Mouse (Mus musculus) stomach, embryonic 15.5 days (tissue): ENCODE results near the gene Guk1. TPM values are rescaled to one million over a fixed set of nuclear protein-coding genes. Genes with fewer than 3 reads are reported as not detected.

Experiments
- ATAC-seq: fragments of 200-750 bp; cut with Nextera tagmentation; 2 replicates; pipeline ENCODE4 v1.8.0; 2017; ENCODE audit warnings: low read depth, moderate number of reproducible peaks, moderate TSS enrichment; ENCODE audit not compliant: insufficient read depth, low FRiP score
- H3K27ac ChIP-seq: fragments of 300-500 bp; sonication (generic); 2 replicates; pipeline ENCODE4 v1.5.1; 2015; ENCODE audit warnings: mild to moderate bottlenecking, inconsistent platforms
- H3K27me3 ChIP-seq: fragments of 300-500 bp; sonication (generic); replicated peaks from 2 replicates; pipeline ENCODE4 v1.6.1; 2015; ENCODE audit warnings: inconsistent platforms
- H3K36me3 ChIP-seq: fragments of 300-500 bp; sonication (generic); 2 replicates; pipeline ENCODE4 v1.6.1; 2015; ENCODE audit warnings: inconsistent platforms
- H3K4me1 ChIP-seq: fragments of 300-500 bp; sonication (generic); 2 replicates; pipeline ENCODE4 v1.6.1; 2015; ENCODE audit warnings: inconsistent platforms
- H3K4me2 ChIP-seq: fragments of 300-500 bp; sonication (generic); 2 replicates; pipeline ENCODE4 v1.6.1; 2015; ENCODE audit warnings: mild to moderate bottlenecking, inconsistent platforms
- H3K4me3 ChIP-seq: fragments of 300-500 bp; sonication (generic); replicated peaks from 2 replicates; pipeline ENCODE4 v1.5.1; 2015; ENCODE audit warnings: inconsistent platforms
- H3K9ac ChIP-seq: fragments of 300-500 bp; sonication (generic); 2 replicates; pipeline ENCODE4 v1.6.1; 2015; ENCODE audit warnings: inconsistent platforms
- H3K9me3 ChIP-seq: fragments of 300-500 bp; sonication (generic); 2 replicates; pipeline ENCODE4 v1.6.1; 2016; ENCODE audit warnings: inconsistent platforms
- WGBS: fragments of 180-500 bp; shearing (Covaris S2); methylation state at CpG from one replicate; pipeline ENCODE4 v1.1.7; 2015; 5-methylcytosine and 5-hydroxymethylcytosine counted together
- polyA plus RNA-seq: library from polyadenylated mRNA; unstranded; fragments of >200 nt; fragmentation: Nextera tagmentation; extraction: Ambion mirVana; gene quantifications from 2 replicates; pipeline ENCODE4 v1.2.1, GENCODE M21; 2015

Gene Guk1
- polyA plus RNA-seq, 1 experiment from 2014 or later = 115 TPM

DNA sequence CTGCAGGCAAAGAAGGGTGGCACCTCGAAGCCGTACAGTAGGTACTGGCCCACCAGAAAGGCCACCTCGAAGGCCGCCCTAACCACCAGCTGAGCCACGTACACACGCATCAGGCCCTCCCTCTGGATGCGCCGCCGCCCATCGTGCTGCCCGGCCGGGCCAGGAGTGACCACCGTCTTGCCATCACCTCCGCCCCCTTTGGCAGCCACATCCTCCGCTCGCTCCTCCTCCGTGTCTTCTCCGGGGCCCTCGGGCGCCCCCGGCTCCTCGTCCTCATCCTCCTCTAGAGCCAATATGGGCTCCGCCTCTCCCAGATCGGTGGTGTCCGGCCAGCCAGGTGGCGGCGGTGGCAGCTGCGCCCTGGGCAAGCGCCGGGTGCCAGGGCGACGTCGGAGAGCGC lies 15.1 kb downstream of the Guk1 start:
- Histone ChIP-seq H3K9me3 (no peaks in the 10 kb centered on the region), H3K27me3 (peaks cover 57% of the 10 kb centered on the region), H3K27ac (no peak overlapping the region), H3K4me1 (peaks cover 9% of the 10 kb centered on the region), H3K9ac (no peak overlapping the region), H3K4me2 (peak overlapping the region; percentile 45), H3K36me3 (no peaks in the 10 kb centered on the region), H3K4me3 (peak overlapping the region; percentile 24; the same call in 1 of the 2 replicates)
- WGBS = 9% methylated on average over 34 of the region's 34 CpGs
- no peak for ATAC-seq

- Histone ChIP-seq H3K27ac (no peak overlapping the region), H3K36me3 (no peaks in the 10 kb centered on the region), H3K4me1 (peaks cover 9% of the 10 kb centered on the region), H3K9me3 (no peaks in the 10 kb centered on the region), H3K27me3 (peaks cover 57% of the 10 kb centered on the region), H3K4me3 (peak overlapping the region; percentile 24), H3K4me2 (peak overlapping the region; percentile 45), H3K9ac (no peak overlapping the region)
- 2% methylated on average over 46 of the region's 48 CpGs for WGBS
- peak; percentile 15; the same call in 1 of the 2 replicates for ATAC-seq
Measured at GRCm38 (mm10) chr11:59176475-59176874, 15.5 kb downstream of the Guk1 start.

GRCm38 (mm10) chr11:59174189-59174838 lies 17.7 kb downstream of the Guk1 start:
- 53% methylated on average over 6 of the region's 6 CpGs for WGBS
- H3K4me2 ChIP-seq = no peak overlapping the region
- no peak overlapping the region for H3K9ac ChIP-seq
- no peaks in the 10 kb centered on the region for H3K9me3 ChIP-seq
- H3K4me1 ChIP-seq = peaks cover 9% of the 10 kb centered on the region
- no peak for ATAC-seq
- no peaks in the 10 kb centered on the region for H3K36me3 ChIP-seq
- peaks cover 54% of the 10 kb centered on the region for H3K27me3 ChIP-seq
- no peak overlapping the region for H3K27ac ChIP-seq
- H3K4me3 ChIP-seq = no peak overlapping the region

DNA sequence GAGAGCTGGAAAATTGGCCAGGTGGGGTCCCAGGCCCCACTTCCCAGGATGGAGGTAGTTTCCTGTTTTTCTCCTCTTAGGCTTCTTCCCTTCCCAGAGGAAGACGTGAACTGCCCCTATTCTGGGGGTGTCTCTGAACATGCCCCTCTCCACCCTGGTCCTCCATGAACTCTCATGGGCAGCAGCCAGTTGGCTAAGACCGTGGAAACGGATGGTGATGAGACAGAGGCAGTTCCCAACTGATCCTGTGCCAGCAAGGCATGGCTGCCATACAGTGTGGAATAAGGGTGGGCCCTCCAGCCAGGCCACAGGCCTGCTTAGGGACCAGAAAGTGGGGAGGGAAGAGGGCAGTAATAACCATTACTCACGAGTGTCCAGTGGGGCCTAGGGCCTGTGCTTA lies 21.5 kb downstream of the Guk1 start:
- no peak overlapping the region for H3K9ac ChIP-seq
- no peaks in the 10 kb centered on the region for H3K36me3 ChIP-seq
- H3K27ac ChIP-seq = no peak overlapping the region
- no peaks in the 10 kb centered on the region for H3K9me3 ChIP-seq
- H3K27me3 ChIP-seq = peaks cover 16% of the 10 kb centered on the region
- ATAC-seq = no peak
- no peak overlapping the region for H3K4me3 ChIP-seq
- no peaks in the 10 kb centered on the region for H3K4me1 ChIP-seq
- no peak overlapping the region for H3K4me2 ChIP-seq
- WGBS = 80% methylated on average over 4 of the region's 4 CpGs

- no peaks in the 10 kb centered on the region for H3K36me3 ChIP-seq
- no peak overlapping the region for H3K4me3 ChIP-seq
- no peak overlapping the region for H3K27ac ChIP-seq
- no peak overlapping the region for H3K9ac ChIP-seq
- ATAC-seq = no peak
- H3K4me2 ChIP-seq = no peak overlapping the region
- no peaks in the 10 kb centered on the region for H3K9me3 ChIP-seq
- H3K4me1 ChIP-seq = no peaks in the 10 kb centered on the region
- H3K27me3 ChIP-seq = peaks cover 9% of the 10 kb centered on the region
- 55% methylated on average over 3 of the region's 3 CpGs for WGBS
Measured at GRCm38 (mm10) chr11:59169807-59170206, 22.2 kb downstream of the Guk1 start.

GRCm38 (mm10) chr11:59165616-59166241 lies 26.3 kb downstream of the Guk1 start:
- peaks cover 11% of the 10 kb centered on the region; the same call in 1 of the 2 replicates for H3K4me1 ChIP-seq
- H3K9me3 ChIP-seq = no peaks in the 10 kb centered on the region
- H3K27me3 ChIP-seq = no peaks in the 10 kb centered on the region
- H3K27ac ChIP-seq = no peak overlapping the region
- no peak overlapping the region for H3K4me2 ChIP-seq
- 61% methylated on average over 2 of the region's 2 CpGs for WGBS
- ATAC-seq = no peak
- no peak overlapping the region for H3K9ac ChIP-seq
- H3K4me3 ChIP-seq = no peak overlapping the region
- no peaks in the 10 kb centered on the region for H3K36me3 ChIP-seq

GRCm38 (mm10) chr11:59164384-59164783 lies 27.6 kb downstream of the Guk1 start:
- WGBS = 78% methylated on average over 9 of the region's 9 CpGs
- Histone ChIP-seq H3K27ac (peak overlapping the region; percentile 100), H3K9me3 (no peaks in the 10 kb centered on the region), H3K27me3 (no peaks in the 10 kb centered on the region), H3K4me1 (peaks cover 11% of the 10 kb centered on the region; the same call in 1 of the 2 replicates), H3K36me3 (no peaks in the 10 kb centered on the region), H3K9ac (no peak overlapping the region), H3K4me2 (peak overlapping the region; percentile 59), H3K4me3 (peak overlapping the region; percentile 84; the same call in 1 of the 2 replicates)
- peak; percentile 11; the same call in 1 of the 2 replicates for ATAC-seq

- Histone ChIP-seq H3K36me3 (no peaks in the 10 kb centered on the region), H3K9me3 (no peaks in the 10 kb centered on the region), H3K4me2 (peak within 1 kb of the TSS; percentile 65), H3K9ac (peak within 1 kb of the TSS; percentile 84), H3K4me1 (peaks cover 11% of the 10 kb centered on the region; the same call in 1 of the 2 replicates), H3K4me3 (peak within 1 kb of the TSS; percentile 84), H3K27ac (peak within 1 kb of the TSS; percentile 100), H3K27me3 (no peaks in the 10 kb centered on the region)
- ATAC-seq = peak; percentile 98
- 2% methylated on average over 66 of the region's 68 CpGs for WGBS
Measured at GRCm38 (mm10) chr11:59163255-59164236, 28.5 kb downstream of the Guk1 start, which contains the start of gene Iba57. TSS of gene Iba57 (minus strand) at chr11:59163739.

GRCm38 (mm10) chr11:59162443-59163254 lies 29.4 kb downstream of the Guk1 start:
- H3K4me3 ChIP-seq = peak overlapping the region; percentile 84
- no peaks in the 10 kb centered on the region for H3K9me3 ChIP-seq
- no peak for ATAC-seq
- peak overlapping the region; percentile 68 for H3K27ac ChIP-seq
- 0 out of 2 replicates have a peak, but pooled peaks cover 7% of the 10 kb centered on the region for H3K36me3 ChIP-seq
- peaks cover 11% of the 10 kb centered on the region; the same call in 1 of the 2 replicates for H3K4me1 ChIP-seq
- 59% methylated on average over 9 of the region's 9 CpGs for WGBS
- peak overlapping the region; percentile 65 for H3K4me2 ChIP-seq
- peak overlapping the region; percentile 26; the same call in 1 of the 2 replicates for H3K9ac ChIP-seq
- H3K27me3 ChIP-seq = no peaks in the 10 kb centered on the region

DNA sequence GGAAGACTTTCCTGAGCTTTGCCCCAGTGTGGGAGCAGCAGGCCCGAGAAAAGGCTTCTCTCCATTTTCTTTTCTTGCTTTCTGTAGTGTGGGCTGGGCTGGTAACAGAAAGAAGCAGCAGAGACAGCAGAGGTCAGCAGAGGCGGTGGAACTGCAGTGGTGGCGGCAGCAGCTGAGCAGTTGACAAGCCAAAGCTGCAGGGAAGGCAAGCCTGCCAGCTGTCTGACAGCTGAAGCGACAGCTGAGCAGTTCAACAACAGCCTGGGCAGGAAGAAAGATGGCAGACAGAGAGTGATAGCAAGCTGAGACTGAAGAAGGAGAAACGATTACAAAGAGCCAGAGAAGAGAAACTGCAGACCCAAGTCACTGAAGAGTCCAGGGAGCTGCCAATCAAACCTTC lies 30.6 kb downstream of the Guk1 start:
- WGBS = 72% methylated on average over 5 of the region's 5 CpGs
- Histone ChIP-seq H3K4me3 (no peak overlapping the region), H3K9ac (no peak overlapping the region), H3K4me1 (peaks cover 11% of the 10 kb centered on the region; the same call in 1 of the 2 replicates), H3K9me3 (no peaks in the 10 kb centered on the region), H3K27ac (no peak overlapping the region), H3K36me3 (peaks cover 10% of the 10 kb centered on the region; the same call in 1 of the 2 replicates), H3K4me2 (no peak overlapping the region), H3K27me3 (no peaks in the 10 kb centered on the region)
- ATAC-seq = no peak

DNA sequence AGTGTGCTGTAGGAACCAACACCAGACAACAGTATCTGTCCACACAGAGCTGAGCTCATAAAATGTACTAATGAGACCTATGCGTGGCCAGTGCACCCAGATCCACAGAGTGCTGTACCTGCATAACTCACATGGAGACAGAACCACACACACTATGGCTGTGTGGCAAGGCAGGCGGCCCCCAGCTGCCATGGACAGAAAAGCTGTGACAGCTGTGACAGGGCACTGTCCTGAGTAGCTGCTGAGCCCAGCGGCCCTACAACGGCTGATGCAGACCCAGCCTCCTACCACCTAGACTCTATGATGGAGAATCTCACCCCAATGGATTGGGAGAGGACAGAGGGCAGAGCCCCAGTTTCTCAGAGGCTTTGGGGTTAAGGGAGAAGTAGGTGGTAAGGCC lies 32.5 kb downstream of the Guk1 start:
- peaks cover 11% of the 10 kb centered on the region; the same call in 1 of the 2 replicates for H3K4me1 ChIP-seq
- no peaks in the 10 kb centered on the region for H3K27me3 ChIP-seq
- no peak overlapping the region for H3K27ac ChIP-seq
- H3K36me3 ChIP-seq = peaks cover 10% of the 10 kb centered on the region; the same call in 1 of the 2 replicates
- no peak for ATAC-seq
- no peaks in the 10 kb centered on the region for H3K9me3 ChIP-seq
- no peak overlapping the region for H3K4me3 ChIP-seq
- no peak overlapping the region for H3K9ac ChIP-seq
- WGBS = 84% methylated on average over 4 of the region's 4 CpGs
- H3K4me2 ChIP-seq = no peak overlapping the region
